Mouse (Mus musculus): ENCODE data around the gene Galnt17.

Gene Galnt17

GRCm38 (mm10) chr5:130927794-130928149 is 380.5 kb downstream of the Galnt17 start:
- DNase-seq (ENCODE audit: low read depth, low spot score), result no peak

DNA sequence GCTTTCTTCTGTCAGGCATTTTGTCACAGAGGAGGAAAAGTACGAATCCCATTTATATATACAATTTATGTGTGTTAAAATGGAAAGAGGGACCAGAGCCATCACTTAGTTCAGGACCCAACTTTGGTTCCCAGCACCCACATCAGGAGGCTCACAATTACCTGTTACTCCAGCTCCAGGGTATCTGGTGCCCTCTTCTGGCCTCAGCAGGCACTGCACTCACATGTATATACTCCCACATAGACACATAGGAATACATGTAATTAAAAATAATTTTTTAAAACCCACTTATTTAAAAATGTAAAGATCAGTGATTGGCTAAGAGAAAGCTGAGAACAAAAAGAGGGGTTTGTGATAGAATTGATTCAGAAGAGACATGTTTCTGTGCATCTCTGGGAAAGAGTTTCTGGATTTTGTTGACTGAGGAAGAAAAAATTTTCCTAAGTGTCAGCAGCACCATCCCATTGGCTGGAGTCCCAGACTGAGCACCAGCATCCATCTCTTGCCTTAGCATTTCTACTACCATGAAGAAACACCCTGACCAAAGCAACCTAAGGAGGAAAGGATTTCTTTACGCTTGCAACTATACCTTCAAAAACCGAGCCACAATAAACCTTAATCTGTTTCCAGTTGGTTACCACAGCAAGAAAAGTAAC is 381.0 kb downstream of the Galnt17 start:
- no peak for DNase-seq (ENCODE audit: low read depth, low spot score)

- DNase-seq (ENCODE audit: low read depth, low spot score), result no peak
Observed at GRCm38 (mm10) chr5:130925681-130926080, 382.6 kb downstream of the Galnt17 start.

GRCm38 (mm10) chr5:130924245-130924827 is 384.0 kb downstream of the Galnt17 start:
- peak; percentile 22 for DNase-seq (ENCODE audit: low read depth, low spot score)

GRCm38 (mm10) chr5:130919969-130920368 is 388.3 kb downstream of the Galnt17 start:
- DNase-seq (ENCODE audit: low read depth, low spot score), result peak; percentile 36

DNA sequence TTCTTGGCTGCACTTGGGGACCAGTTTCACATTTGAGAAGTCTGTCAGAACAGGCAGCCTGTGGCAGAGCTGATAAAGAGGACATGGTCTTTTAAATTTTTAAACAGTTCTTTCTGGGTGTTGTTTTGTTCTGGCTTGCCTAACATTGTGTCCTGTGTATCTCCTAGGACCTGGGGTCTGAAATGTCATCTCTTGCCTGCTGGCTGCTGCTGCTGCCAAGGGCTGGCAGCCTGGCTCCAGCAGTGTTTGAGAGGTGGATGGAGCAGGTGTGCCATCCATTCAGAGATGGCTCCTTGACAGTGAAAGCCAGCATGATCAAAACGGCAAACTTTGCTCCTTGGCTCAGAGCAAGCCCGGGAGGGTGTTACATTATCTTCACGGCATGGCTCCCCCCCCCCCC is 393.7 kb downstream of the Galnt17 start:
- no peak for DNase-seq (ENCODE audit: low read depth, low spot score)

GRCm38 (mm10) chr5:130911551-130911950 is 396.7 kb downstream of the Galnt17 start:
- DNase-seq (ENCODE audit: low read depth, low spot score), result no peak

DNA sequence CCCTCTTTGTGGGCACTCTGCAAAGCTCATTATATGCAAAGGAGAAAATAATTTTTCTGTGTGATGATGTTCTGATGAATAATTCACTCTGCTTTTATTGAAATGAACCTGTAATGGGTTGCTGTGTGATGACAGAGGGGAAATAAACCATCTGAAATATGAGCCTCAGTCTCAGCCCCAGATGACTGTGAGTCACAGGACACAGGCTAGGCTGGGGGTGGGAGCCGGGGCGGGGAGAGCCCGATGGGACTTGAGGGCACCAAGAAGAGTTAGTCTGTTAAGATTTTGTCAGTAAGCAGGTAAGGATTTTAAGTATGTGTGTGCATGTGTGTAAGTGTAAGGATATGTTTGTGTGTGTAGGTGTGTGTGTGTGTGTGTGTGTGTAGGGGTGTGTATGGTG is 406.6 kb downstream of the Galnt17 start:
- no peak for DNase-seq (ENCODE audit: low read depth, low spot score)

GRCm38 (mm10) chr5:130895991-130896390 is 412.3 kb downstream of the Galnt17 start:
- DNase-seq (ENCODE audit: low read depth, low spot score), result no peak

DNA sequence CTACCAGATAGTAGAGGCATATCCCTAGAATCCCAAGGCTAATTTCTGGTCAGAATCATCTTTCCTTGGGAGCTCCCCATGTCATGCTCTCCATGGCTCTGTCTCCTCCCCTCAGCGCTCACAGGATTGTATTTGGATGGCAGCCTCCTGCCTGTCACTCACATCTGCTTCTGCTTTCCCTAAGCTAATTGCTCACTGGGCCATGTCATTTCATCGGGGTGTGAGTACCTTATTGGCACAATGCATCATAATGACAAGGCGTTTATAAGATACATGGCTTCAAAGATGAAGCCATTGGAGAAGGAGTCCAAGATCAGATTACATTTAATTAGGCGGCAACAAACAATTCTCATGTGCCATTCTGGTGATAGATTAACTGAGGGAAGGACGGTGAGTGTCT is 416.6 kb downstream of the Galnt17 start:
- no peak for DNase-seq (ENCODE audit: low read depth, low spot score)

GRCm38 (mm10) chr5:130880331-130880730 is 428.0 kb downstream of the Galnt17 start:
- DNase-seq (ENCODE audit: low read depth, low spot score), result no peak

GRCm38 (mm10) chr5:130875391-130875790 is 432.9 kb downstream of the Galnt17 start:
- DNase-seq (ENCODE audit: low read depth, low spot score), result no peak

- DNase-seq (ENCODE audit: low read depth, low spot score), result no peak
Observed at GRCm38 (mm10) chr5:130871086-130871485, 437.2 kb downstream of the Galnt17 start.

- DNase-seq (ENCODE audit: low read depth, low spot score), result no peak
Observed at GRCm38 (mm10) chr5:130869869-130870268, 438.4 kb downstream of the Galnt17 start.

- no peak for DNase-seq (ENCODE audit: low read depth, low spot score)
Observed at GRCm38 (mm10) chr5:130862302-130862701, 446.0 kb downstream of the Galnt17 start.

GRCm38 (mm10) chr5:130859736-130860135 is 448.6 kb downstream of the Galnt17 start:
- no peak for DNase-seq (ENCODE audit: low read depth, low spot score)

DNA sequence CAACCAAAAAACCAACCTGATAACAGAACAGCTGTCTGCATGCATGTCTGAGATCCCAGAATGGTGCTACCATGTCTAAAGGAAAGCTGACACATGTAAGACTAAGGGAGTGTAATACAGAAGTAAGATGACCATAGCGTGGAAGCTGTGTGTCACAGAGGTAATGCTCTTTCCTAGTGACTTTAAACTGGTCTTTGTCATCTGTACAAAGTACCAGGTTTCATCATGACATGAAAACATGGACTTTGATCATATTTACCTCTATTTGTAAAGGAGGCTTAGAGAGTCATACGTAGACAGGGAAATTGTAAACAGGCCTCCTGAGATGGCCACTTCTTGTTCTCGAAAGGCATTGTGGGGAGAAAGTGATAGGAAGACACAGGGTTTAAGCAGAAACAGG is 449.6 kb downstream of the Galnt17 start:
- no peak for DNase-seq (ENCODE audit: low read depth, low spot score)

- peak; percentile 28 for DNase-seq (ENCODE audit: low read depth, low spot score)
Observed at GRCm38 (mm10) chr5:130858148-130858547, 450.1 kb downstream of the Galnt17 start.

GRCm38 (mm10) chr5:130854430-130854829 is 453.9 kb downstream of the Galnt17 start:
- DNase-seq (ENCODE audit: low read depth, low spot score), result no peak

GRCm38 (mm10) chr5:130853371-130853770 is 454.9 kb downstream of the Galnt17 start:
- peak; percentile 67 for DNase-seq (ENCODE audit: low read depth, low spot score)

DNA sequence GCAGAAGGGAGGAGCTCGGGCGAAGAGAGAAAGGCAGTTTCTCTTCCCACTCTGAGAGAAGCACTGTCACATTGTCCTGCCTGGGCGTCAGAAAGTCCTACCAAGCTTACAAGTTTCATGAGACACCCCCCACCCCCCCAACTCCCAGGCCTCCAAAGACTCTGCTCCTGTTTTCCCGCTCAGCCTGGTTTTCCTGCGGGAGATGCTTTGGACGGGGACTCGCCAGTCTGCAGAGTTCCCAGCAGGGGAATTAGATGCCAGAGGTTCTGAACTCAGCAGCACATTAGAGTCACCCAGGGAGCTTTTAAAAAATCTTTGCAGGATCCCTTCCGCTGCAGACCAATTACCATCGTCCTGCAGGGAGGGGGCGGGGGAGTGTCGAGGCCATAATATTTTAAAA is 456.1 kb downstream of the Galnt17 start:
- DNase-seq (ENCODE audit: low read depth, low spot score), result no peak

DNA sequence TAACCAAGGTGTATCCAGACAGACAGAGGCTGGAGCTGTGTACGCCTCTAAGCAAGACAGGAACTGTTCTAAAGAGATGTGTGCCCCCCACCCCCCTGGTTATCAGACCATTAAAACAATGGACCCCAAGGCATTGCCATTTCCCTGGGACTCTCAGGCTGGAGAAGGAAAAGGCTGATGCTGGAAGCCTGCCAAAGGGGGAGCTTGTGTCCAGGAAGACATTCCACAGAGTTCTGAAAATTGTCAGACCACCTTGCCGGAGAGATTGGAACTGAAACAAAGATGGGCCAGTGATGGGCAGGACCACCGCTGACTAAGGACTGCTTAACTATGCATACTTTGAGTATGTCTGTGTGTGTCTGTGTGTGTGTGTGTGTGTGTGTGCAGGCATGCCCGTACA is 458.7 kb downstream of the Galnt17 start:
- no peak for DNase-seq (ENCODE audit: low read depth, low spot score)

GRCm38 (mm10) chr5:130848562-130848961 is 459.7 kb downstream of the Galnt17 start:
- no peak for DNase-seq (ENCODE audit: low read depth, low spot score)

GRCm38 (mm10) chr5:130825797-130826196 is 482.5 kb downstream of the Galnt17 start:
- no peak for DNase-seq (ENCODE audit: low read depth, low spot score)

Measured in WW6 (cell line).